Mouse (Mus musculus) cerebellum, adult 2 months (tissue): ENCODE data around the gene Zfpm1. TPM values are rescaled to one million over a fixed set of nuclear protein-coding genes. Genes with fewer than 3 reads are reported as not detected.

ENCODE experiments used
- DNase-seq, 2 experiments: peaks; one replicate each; pipeline ENCODE4 v3.0.0; 2021
- H3K27ac ChIP-seq: fragments of 200-500 bp; 2 replicates; pipeline ENCODE4 v1.5.1; 2012; ENCODE audit warnings: low read length, control low read depth, inconsistent platforms; ENCODE audit not compliant: insufficient read depth
- H3K27me3 ChIP-seq: fragments of 200-500 bp; 2 replicates; pipeline ENCODE4 v1.6.1; 2012; ENCODE audit warnings: inconsistent platforms, mild to moderate bottlenecking, low read length, moderate library complexity; ENCODE audit not compliant: control insufficient read depth, insufficient read depth
- H3K4me1 ChIP-seq: fragments of 200-500 bp; 2 replicates; pipeline ENCODE4 v1.6.1; 2011; ENCODE audit warnings: low read length; ENCODE audit not compliant: control insufficient read depth, insufficient read depth
- H3K4me3 ChIP-seq: fragments of 200-500 bp; replicated peaks from 2 replicates; pipeline ENCODE3; 2011; ENCODE audit warnings: mild to moderate bottlenecking, low read depth, low read length, control low read depth; ENCODE audit not compliant: insufficient read depth
- CTCF ChIP-seq: fragments of 200-500 bp; IDR thresholded peaks from 2 replicates; pipeline ENCODE4 v1.5.1; 2011; ENCODE audit warnings: low read depth, mild to moderate bottlenecking, control low read depth, low read length, moderate library complexity, borderline replicate concordance; ENCODE audit not compliant: insufficient read depth
- POLR2A ChIP-seq: fragments of 200-500 bp; IDR thresholded peaks from 2 replicates; pipeline ENCODE4 v1.6.1; 2011; ENCODE audit warnings: low read length, control low read depth, borderline replicate concordance; ENCODE audit not compliant: insufficient read depth
- WGBS: fragments of 180-500 bp; shearing (Covaris S2); methylation state at CpG from one replicate; pipeline ENCODE4 v1.1.7; 2018; 5-methylcytosine and 5-hydroxymethylcytosine counted together
- polyA plus RNA-seq: library from polyadenylated mRNA; depleted of rRNA; stranded (reverse); fragments of >200 nt; gene quantifications from 2 replicates; pipeline ENCODE4 v1.2.3, GENCODE M21; 2012

Zfpm1 gene
- polyA plus RNA-seq, 1 experiment = 20.1 TPM

DNA sequence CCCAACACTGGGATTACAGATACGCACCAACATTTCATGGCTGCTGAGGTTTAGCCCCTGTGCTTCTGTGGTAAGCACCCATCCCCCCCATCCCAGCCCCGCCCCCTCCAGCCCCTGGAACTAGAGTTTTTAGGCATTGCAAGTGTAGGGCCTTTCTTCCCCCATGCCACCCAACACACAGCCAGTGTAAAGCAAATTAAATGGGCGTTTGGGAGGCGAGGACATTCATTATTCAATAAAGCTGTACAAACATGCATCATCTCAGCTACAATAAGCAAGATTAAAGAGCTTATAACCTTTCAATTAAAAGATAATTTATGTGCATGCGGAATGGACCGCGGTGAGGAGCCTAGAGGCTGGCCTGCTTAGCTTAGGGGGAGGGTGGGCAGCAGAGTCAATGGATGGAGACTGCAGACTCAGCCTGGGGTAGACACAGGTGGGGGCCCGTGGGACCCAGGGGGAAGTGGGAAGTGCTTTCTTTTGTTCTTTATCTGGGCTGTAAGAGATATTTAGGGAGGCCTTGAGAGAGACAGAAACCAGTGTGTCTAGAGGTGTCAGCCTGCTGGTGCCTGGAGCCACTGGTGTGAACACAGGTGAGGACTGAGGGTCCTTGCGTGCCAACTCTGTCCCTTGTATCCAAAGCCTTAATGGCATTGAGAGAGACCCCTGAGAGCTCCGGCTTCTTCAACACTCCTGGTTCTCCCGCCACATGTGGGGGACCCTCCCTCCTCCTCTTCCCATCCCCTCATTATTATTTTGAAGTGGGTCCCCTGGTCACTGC is 68.6 kb downstream of the Zfpm1 start:
- Histone ChIP-seq H3K4me1 (peaks cover 10% of the 10 kb centered on the region), H3K27me3 (no peaks in the 10 kb centered on the region), H3K4me3 (no peak overlapping the region), H3K27ac (no peak overlapping the region)
- 79% methylated on average over 11 of the region's 11 CpGs for WGBS
- TF ChIP-seq POLR2A (no peak), CTCF (no peak)
- no peak for DNase-seq

DNA sequence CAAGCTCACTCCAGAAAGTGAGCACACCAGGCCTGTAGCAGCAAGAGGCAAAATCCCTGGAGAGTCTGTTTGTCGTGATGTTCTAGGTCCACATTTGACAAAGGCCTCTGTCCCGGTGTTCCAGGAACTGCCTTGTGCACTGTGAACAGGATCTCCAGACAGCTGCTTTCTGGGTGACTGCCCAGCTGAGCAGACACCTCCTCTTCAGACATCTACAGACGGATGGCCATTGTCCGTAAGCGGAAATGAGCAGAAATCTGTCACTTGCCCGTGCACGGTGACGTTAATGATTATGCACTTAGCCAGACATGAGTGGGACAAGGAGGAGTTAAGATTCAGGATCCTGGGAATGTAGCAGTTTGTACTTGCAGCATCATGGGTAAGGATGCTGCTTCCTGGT is 72.2 kb downstream of the Zfpm1 start:
- no peaks in the 10 kb centered on the region for H3K27me3 ChIP-seq
- DNase-seq = no peak
- no peaks in the 10 kb centered on the region for H3K4me1 ChIP-seq
- H3K4me3 ChIP-seq = no peak overlapping the region
- H3K27ac ChIP-seq = no peak overlapping the region
- TF ChIP-seq CTCF = no peak
- TF ChIP-seq POLR2A = no peak
- 63% methylated on average over 8 of the region's 8 CpGs for WGBS

DNA sequence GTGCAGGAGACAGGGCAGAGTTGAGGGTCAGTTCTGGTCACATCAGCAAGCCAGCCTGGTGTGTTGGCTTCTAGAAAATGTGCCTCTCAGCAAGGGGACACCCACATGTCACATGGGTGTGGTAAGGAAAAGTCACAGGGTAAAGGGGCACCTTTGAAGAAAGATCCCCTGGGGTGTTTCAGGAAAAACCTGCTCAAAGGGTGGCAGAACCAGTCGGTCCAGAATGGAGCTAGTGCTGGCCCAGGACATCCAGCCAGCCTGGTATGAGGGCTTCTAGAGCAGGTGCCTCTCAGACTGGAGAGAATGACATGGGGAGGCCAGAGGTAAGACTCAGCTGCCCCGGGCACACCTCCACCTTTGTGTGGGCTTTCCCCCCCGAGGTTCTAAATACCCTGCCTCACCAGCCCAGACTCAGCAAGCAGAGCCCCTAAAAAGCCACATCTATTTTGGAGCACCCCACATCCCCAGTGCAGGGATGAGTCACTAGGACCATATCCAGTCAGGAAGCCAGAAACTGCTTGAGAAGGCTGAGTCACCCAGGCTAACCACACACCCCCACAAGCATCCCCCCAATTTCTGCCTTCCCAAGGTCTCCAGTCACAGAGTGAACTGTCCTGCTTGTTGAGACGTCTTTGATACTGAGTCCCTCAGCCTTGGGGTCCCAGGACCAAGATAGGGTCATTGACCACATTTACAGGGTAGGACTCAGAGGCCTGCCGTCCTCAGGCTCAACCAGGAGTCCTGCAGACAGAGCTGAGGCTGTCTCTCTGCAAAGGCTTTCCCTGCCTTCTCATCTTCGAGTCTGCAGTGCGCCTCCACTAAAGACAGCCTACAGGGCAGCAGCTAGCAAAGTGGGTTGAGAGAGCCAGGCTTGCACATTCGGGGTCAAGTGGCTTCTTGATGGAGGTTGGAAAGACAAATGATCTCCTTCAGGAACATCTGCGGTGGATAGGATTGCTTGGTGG is 74.0 kb downstream of the Zfpm1 start:
- H3K4me1 ChIP-seq = no peaks in the 10 kb centered on the region
- no peaks in the 10 kb centered on the region for H3K27me3 ChIP-seq
- no peak overlapping the region for H3K27ac ChIP-seq
- DNase-seq = no peak
- TF ChIP-seq CTCF (no peak), POLR2A (no peak)
- WGBS = 76% methylated on average over 9 of the region's 9 CpGs
- H3K4me3 ChIP-seq = no peak overlapping the region

DNA sequence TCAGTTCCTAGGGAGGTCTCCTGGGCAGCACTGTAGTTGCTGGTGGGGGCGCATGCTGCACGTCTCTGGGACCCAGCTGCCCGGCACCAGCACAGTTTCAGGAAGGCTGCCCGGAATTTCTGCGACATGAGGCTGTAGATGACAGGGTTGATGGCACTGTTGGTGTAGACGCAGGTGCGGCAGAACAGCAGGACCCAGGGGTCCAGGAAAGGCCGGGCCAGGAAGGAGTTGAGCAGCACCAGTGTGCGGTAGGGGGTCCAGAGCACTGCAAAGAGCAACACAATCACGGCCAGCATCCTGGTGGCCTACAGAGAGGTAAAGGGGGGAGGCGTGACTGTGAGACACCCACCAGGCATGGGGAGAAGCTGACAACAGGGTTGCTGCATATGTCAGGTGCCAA is 75.3 kb downstream of the Zfpm1 start:
- no peak overlapping the region for H3K4me3 ChIP-seq
- TF ChIP-seq POLR2A (no peak), CTCF (no peak)
- no peak for DNase-seq
- no peaks in the 10 kb centered on the region for H3K27me3 ChIP-seq
- WGBS = 43% methylated on average over 11 of the region's 11 CpGs
- H3K4me1 ChIP-seq = no peaks in the 10 kb centered on the region
- no peak overlapping the region for H3K27ac ChIP-seq

DNA sequence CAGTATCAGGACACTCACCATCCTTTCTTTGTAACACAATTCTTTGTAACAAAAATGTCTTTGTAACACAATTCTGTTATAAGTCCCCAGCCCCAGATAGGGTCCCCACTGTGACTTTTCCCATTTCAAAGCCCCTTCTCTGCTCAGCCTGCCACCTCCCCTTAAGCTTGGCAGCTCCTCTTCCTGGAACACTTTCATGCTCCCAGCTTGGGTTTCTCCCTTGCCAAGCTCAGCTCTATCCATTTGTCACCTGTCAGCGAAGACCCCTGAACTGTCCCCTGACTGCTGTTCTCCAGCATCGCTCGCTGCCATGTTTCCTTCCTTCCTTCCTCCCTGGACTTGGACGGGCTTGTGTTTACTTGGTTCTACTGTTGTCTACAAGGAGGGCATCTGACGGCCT is 75.7 kb downstream of the Zfpm1 start:
- Histone ChIP-seq H3K4me1 (no peaks in the 10 kb centered on the region), H3K27ac (no peak overlapping the region), H3K4me3 (no peak overlapping the region), H3K27me3 (no peaks in the 10 kb centered on the region)
- DNase-seq = no peak
- TF ChIP-seq CTCF (no peak), POLR2A (no peak)
- WGBS = 69% methylated on average over 5 of the region's 5 CpGs

DNA sequence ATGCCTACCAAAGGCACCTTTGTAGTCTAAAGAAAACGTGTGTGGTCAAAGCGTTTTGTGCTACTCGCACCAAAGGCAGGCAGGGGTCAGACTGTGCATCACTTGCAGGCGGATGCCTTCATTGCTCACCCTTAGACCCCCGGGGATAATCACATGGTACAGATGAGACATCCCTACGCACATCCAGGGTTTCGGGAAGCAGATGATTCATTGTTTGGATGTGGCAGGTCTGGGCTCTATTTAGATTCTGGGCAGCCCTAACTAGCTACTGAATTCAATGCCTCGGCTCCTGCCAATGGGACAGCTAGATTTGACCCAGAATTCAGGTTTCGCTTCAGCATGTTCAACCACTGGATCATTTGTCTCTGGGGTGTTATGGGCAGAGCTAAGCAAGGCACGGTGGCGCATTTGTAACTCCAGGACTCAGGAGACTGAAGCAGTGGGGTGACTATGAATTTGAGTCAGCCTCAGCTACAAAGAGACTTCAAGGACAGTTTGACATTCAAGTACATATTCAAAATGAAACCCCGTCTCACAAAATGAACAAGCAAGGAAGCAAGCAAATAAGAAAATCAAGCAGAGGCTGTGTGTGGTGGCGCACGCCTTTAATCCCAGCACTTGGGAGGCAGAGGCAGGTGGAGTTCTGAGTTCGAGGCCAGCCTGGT is 77.3 kb downstream of the Zfpm1 start:
- Histone ChIP-seq H3K4me3 (no peak overlapping the region), H3K27ac (no peak overlapping the region), H3K27me3 (no peaks in the 10 kb centered on the region), H3K4me1 (no peaks in the 10 kb centered on the region)
- WGBS = 83% methylated on average over 15 of the region's 15 CpGs
- TF ChIP-seq CTCF = no peak
- TF ChIP-seq POLR2A = no peak
- no peak for DNase-seq

DNA sequence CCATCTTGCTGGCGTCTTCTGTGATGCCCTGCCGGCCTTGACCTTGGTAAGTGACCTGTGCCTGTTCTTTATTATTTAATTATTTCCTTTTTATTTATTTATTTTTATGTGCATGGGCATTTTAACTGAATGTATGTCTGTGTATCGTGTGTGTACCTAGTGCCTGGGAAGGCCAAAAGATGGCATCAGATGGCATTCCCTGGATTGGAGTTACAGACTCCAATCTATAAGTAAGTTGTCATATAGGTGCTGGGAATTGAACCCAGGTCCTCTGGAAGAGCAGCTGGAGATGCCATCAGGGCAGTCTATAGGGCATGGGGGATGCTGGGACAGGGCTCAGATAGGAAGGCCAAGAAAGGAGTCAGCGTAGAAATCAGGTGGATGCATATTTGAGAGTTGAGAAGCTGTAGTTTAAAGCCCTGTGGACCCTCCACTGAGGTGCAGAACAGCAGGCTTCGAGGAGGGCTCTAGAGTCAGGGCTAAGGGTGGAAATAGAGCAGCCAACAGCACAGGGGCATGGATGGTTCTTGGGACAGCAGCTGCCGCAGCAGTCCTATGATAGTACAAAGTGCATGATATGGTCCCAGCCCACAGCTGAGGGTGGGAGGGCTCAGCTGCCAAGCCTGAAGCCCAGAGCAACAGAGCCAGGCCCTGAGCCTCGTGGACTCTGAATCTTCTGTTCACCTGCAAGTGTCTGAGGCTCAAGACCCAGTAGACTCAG is 78.9 kb downstream of the Zfpm1 start, which contains the start of gene Trhr2:
Gene Trhr2, minus strand, starts transcription at position 51 of the 721 bp plus-strand sequence.
- TF ChIP-seq CTCF = no peak
- TF ChIP-seq POLR2A = no peak
- H3K4me3 ChIP-seq = no peak within 1 kb of the TSS
- H3K27ac ChIP-seq = no peak within 1 kb of the TSS
- H3K27me3 ChIP-seq = no peaks in the 10 kb centered on the region
- WGBS = 71% methylated on average over 7 of the region's 7 CpGs
- DNase-seq = no peak
- no peaks in the 10 kb centered on the region for H3K4me1 ChIP-seq
